8 mouse cellular contexts compared by ENCODE assay signal in the genomic region with DNA sequence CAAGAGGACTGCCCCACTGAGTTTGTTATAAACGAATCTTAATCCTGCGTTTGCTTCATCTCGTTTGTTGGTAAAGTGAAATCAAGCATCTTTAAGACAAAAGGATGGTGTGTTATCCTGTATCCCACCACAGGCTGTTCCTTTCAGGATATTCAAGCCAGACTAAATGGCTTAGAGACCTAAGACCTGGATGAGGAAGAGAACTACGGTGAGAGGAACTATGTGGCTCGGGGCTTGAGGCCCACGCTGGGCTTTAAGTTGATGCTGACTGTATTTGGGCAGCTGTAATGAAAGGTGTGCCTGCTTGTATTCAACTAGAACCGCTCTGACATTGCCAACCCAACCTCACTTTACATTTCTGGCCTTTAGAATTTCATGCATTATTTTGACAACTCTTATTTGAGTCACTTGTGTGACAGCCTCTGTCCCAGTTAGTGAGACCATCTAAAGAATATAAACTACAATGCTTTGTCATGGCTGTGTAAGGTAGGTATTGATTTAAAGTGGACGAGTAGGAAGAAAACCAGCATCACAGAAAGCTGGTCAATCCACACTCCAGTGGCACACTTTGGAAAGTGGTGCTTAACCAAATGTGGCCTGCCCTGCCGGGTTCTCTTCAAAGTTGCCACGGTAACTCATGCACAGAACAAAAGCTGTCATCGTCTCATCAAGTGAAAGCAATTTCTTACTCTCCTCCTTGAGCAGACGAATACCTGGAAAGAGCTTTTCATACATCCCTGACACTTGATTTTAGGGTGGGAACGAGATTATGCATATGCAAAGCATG. TPM values are rescaled to one million over a fixed set of nuclear protein-coding genes. Genes with fewer than 3 reads are reported as not detected.
DNase-seq lines count a peak whose midpoint lies in the region; ATAC-seq lines count a peak whose summit lies in the region.
"Had no signal": no experiment of that assay in that cellular context is flagged by ENCODE, and none has a peak within 500 bp of the region (broad histone marks: within the 10 kb centered on the region; RNA-seq: fewer than 3 reads in every experiment).

No protein-coding gene starts in this region.

- ATAC-seq in liver, embryonic 11.5 days (replicated peaks; ENCODE audit: low FRiP score) = no peak
- ATAC-seq in forebrain, embryonic 12.5 days (ENCODE audit: low FRiP score) = no peak
- no peak for ATAC-seq in intestine, embryonic 14.5 days (replicated peaks; ENCODE audit: low FRiP score, low TSS enrichment, low read depth)
- ATAC-seq in neural tube, embryonic 13.5 days (ENCODE audit: low read depth) = no peak

- no peak overlapping the region for H3K27ac ChIP-seq in liver, embryonic 11.5 days (ENCODE audit: low read depth, low read length)
- H3K27ac ChIP-seq in forebrain, embryonic 12.5 days = 0 out of 2 replicates have a peak overlapping the region, but pooled peaks have one; percentile 36
- H3K27ac ChIP-seq in intestine, embryonic 14.5 days (ENCODE audit: low read depth) = peak overlapping the region; percentile 10; the same call in 1 of the 2 replicates
- H3K27ac ChIP-seq in neural tube, embryonic 13.5 days (replicated peaks) = peak overlapping the region; percentile 24

- no peaks in the 10 kb centered on the region for H3K27me3 ChIP-seq in liver, embryonic 11.5 days (replicated peaks; ENCODE audit: control insufficient read depth, insufficient read depth, low read length)
- no peaks in the 10 kb centered on the region for H3K27me3 ChIP-seq in forebrain, embryonic 12.5 days
- H3K27me3 ChIP-seq in intestine, embryonic 14.5 days (replicated peaks; ENCODE audit: control insufficient read depth, insufficient read depth, low read length) = no peaks in the 10 kb centered on the region
- no peaks in the 10 kb centered on the region for H3K27me3 ChIP-seq in neural tube, embryonic 13.5 days

- no peaks in the 10 kb centered on the region for H3K4me1 ChIP-seq in liver, embryonic 11.5 days (replicated peaks; ENCODE audit: control insufficient read depth, insufficient read depth, low read length)
- H3K4me1 ChIP-seq in forebrain, embryonic 12.5 days = peaks cover 25% of the 10 kb centered on the region
- H3K4me1 ChIP-seq in intestine, embryonic 14.5 days (replicated peaks; ENCODE audit: control insufficient read depth, insufficient read depth, low read length) = 0 out of 2 replicates have a peak, but pooled peaks cover 7% of the 10 kb centered on the region
- H3K4me1 ChIP-seq in neural tube, embryonic 13.5 days (replicated peaks) = peaks cover 60% of the 10 kb centered on the region

- 64% methylated on average over 13 of the region's 13 CpGs for WGBS in liver, embryonic 11.5 days
- WGBS in forebrain, embryonic 12.5 days = 10% methylated on average over 13 of the region's 13 CpGs
- WGBS in intestine, embryonic 14.5 days = 51% methylated on average over 13 of the region's 13 CpGs
- WGBS in neural tube, embryonic 13.5 days = 36% methylated on average over 13 of the region's 13 CpGs

- no peaks in the 10 kb centered on the region for H3K9me3 ChIP-seq in liver, embryonic 11.5 days (ENCODE audit: control insufficient read depth, low read length)
- no peaks in the 10 kb centered on the region for H3K9me3 ChIP-seq in forebrain, embryonic 12.5 days
- no peaks in the 10 kb centered on the region for H3K9me3 ChIP-seq in intestine, embryonic 14.5 days (ENCODE audit: control insufficient read depth, low read length)
- H3K9me3 ChIP-seq in neural tube, embryonic 13.5 days = no peaks in the 10 kb centered on the region

- H3K4me3 ChIP-seq in liver, embryonic 11.5 days (ENCODE audit: low read depth, low read length) = no peak overlapping the region
- H3K4me3 ChIP-seq in forebrain, embryonic 12.5 days (replicated peaks) = peak overlapping the region; percentile 63
- H3K4me3 ChIP-seq in intestine, embryonic 14.5 days (ENCODE audit: low read depth, low read length) = peak overlapping the region; percentile 77; the same call in 1 of the 2 replicates
- H3K4me3 ChIP-seq in neural tube, embryonic 13.5 days = peak overlapping the region; percentile 62

- no peak overlapping the region for H3K9ac ChIP-seq in liver, embryonic 11.5 days (ENCODE audit: low read depth, low read length)
- H3K9ac ChIP-seq in forebrain, embryonic 12.5 days = peak overlapping the region; percentile 46
- H3K9ac ChIP-seq in intestine, embryonic 14.5 days (ENCODE audit: low read length) = 0 out of 2 replicates have a peak overlapping the region, but pooled peaks have one; percentile 29
- peak overlapping the region; percentile 69 for H3K9ac ChIP-seq in neural tube, embryonic 13.5 days

- H3K4me2 ChIP-seq in liver, embryonic 11.5 days = peak overlapping the region; percentile 47
- peak overlapping the region; percentile 58 for H3K4me2 ChIP-seq in forebrain, embryonic 12.5 days
- peak overlapping the region; percentile 62 for H3K4me2 ChIP-seq in intestine, embryonic 14.5 days (ENCODE audit: low read length)
- H3K4me2 ChIP-seq in neural tube, embryonic 13.5 days = peak overlapping the region; percentile 63

- H3K36me3 ChIP-seq in liver, embryonic 11.5 days (ENCODE audit: control insufficient read depth, insufficient read depth, low read length) = no peaks in the 10 kb centered on the region
- H3K36me3 ChIP-seq in forebrain, embryonic 12.5 days (replicated peaks) = peaks cover 10% of the 10 kb centered on the region
- peaks cover 10% of the 10 kb centered on the region for H3K36me3 ChIP-seq in intestine, embryonic 14.5 days (ENCODE audit: control insufficient read depth, insufficient read depth, low read length)
- peaks cover 9% of the 10 kb centered on the region for H3K36me3 ChIP-seq in neural tube, embryonic 13.5 days

- DNase-seq in liver, embryonic 11.5 days (ENCODE audit: low spot score) = no peak
- DNase-seq in liver = no peak
- DNase-seq in intestine, embryonic 14.5 days (ENCODE audit: low spot score) = no peak
- no peak for DNase-seq in lung, postnatal 25 days (ENCODE audit: low spot score)
- DNase-seq in adrenal gland, postnatal 4 days (ENCODE audit: low spot score in 2 of 2) = no peak
- DNase-seq: thymus, postnatal 36 days had no signal

RNA-seq across cellular contexts. Expression of a gene that starts 3.8 kb away (rescaled TPM):
- 16.9 and 17.4 TPM in 2 replicates for polyA plus RNA-seq in liver, embryonic 11.5 days (2014; fragmentation: Nextera tagmentation; extraction: Ambion mirVana)
- 71.6 and 86.1 TPM in 2 replicates for polyA plus RNA-seq in forebrain, embryonic 12.5 days (2016; fragmentation: Nextera tagmentation; extraction: Ambion mirVana)
- polyA plus RNA-seq in intestine, embryonic 14.5 days (2014; fragmentation: Nextera tagmentation; extraction: Ambion mirVana) = 34.3 and 36.3 TPM in 2 replicates
- polyA plus RNA-seq in neural tube, embryonic 13.5 days (2015; fragmentation: Nextera tagmentation; extraction: Ambion mirVana) = 36.2 and 42.3 TPM in 2 replicates
- total RNA-seq in adrenal gland, postnatal 4 days (2021) = 1 to 10 TPM; 8.3 to 9.4 TPM
